ENCODE assay signal across 15 mouse cellular contexts in genomic region chr6:143614431-143614987, GRCm38 (mm10).
DNase-seq lines count a peak whose midpoint lies in the region; ATAC-seq and TF ChIP-seq lines count a peak whose summit lies in the region.
"Had no signal": no experiment of that assay in that cellular context is flagged by ENCODE, and none has a peak within 500 bp of the region (broad histone marks: within the 10 kb centered on the region; RNA-seq: fewer than 3 reads in every experiment).

No protein-coding gene starts in this region.

- H3K9me3 ChIP-seq in forebrain, postnatal 0 days (ENCODE audit: low read length): no peaks in the 10 kb centered on the region
- no peaks in the 10 kb centered on the region for H3K9me3 ChIP-seq in forebrain, embryonic 12.5 days
- H3K9me3 ChIP-seq in lung, postnatal 0 days (ENCODE audit: low read length): no peaks in the 10 kb centered on the region
- H3K9me3 ChIP-seq in midbrain, embryonic 11.5 days (ENCODE audit: control insufficient read depth, low read length): no peaks in the 10 kb centered on the region
- H3K9me3 ChIP-seq: heart, embryonic 15.5 days; hindbrain, embryonic 10.5 days; stomach, embryonic 15.5 days had no signal

- H3K9ac ChIP-seq in forebrain, postnatal 0 days: no peak overlapping the region
- H3K9ac ChIP-seq in forebrain, embryonic 12.5 days: no peak overlapping the region
- no peak overlapping the region for H3K9ac ChIP-seq in lung, postnatal 0 days (replicated peaks; ENCODE audit: low read depth)
- H3K9ac ChIP-seq in midbrain, embryonic 11.5 days (ENCODE audit: low read length): no peak overlapping the region
- H3K9ac ChIP-seq: heart, embryonic 15.5 days; liver, embryonic 14.5 days; stomach, embryonic 15.5 days had no signal

- no peak for TF ChIP-seq CTCF in forebrain, postnatal 0 days (IDR thresholded peaks at IDR 0.05; ENCODE audit: low read depth)
- TF ChIP-seq CTCF in lung, postnatal 0 days (IDR thresholded peaks at IDR 0.05): no peak
- TF ChIP-seq CTCF in brain, embryonic 14.5 days (IDR thresholded peaks at IDR 0.05; ENCODE audit: borderline replicate concordance, extremely low read depth, insufficient read depth, insufficient read length): no peak

- no peak for ATAC-seq in forebrain, postnatal 0 days
- no peak for ATAC-seq in forebrain, embryonic 12.5 days (ENCODE audit: low FRiP score)
- no peak for ATAC-seq in lung, postnatal 0 days
- no peak for ATAC-seq in midbrain, embryonic 11.5 days (ENCODE audit: low FRiP score)

- TF ChIP-seq POLR2A in brain, embryonic 14.5 days (IDR thresholded peaks at IDR 0.05; ENCODE audit: borderline replicate concordance, extremely low read depth, insufficient read depth, insufficient read length, poor library complexity, severe bottlenecking): no peak

- H3K4me3 ChIP-seq in forebrain, postnatal 0 days (ENCODE audit: low read depth, low read length): no peak overlapping the region
- H3K4me3 ChIP-seq in forebrain, embryonic 12.5 days (replicated peaks): no peak overlapping the region
- H3K4me3 ChIP-seq in lung, postnatal 0 days (ENCODE audit: low read depth, low read length): no peak overlapping the region
- no peak overlapping the region for H3K4me3 ChIP-seq in midbrain, embryonic 11.5 days (ENCODE audit: low read depth, low read length)
- H3K4me3 ChIP-seq: heart, embryonic 15.5 days; hindbrain, embryonic 10.5 days; myocyte; stomach, embryonic 15.5 days had no signal

- no peaks in the 10 kb centered on the region for H3K27me3 ChIP-seq in forebrain, postnatal 0 days (ENCODE audit: insufficient read depth, low read length)
- no peaks in the 10 kb centered on the region for H3K27me3 ChIP-seq in forebrain, embryonic 12.5 days
- no peaks in the 10 kb centered on the region for H3K27me3 ChIP-seq in lung, postnatal 0 days (replicated peaks; ENCODE audit: insufficient read depth, low read length)
- H3K27me3 ChIP-seq in midbrain, embryonic 11.5 days (ENCODE audit: control insufficient read depth, insufficient read depth, low read length): no peaks in the 10 kb centered on the region
- H3K27me3 ChIP-seq: heart, embryonic 15.5 days; stomach, embryonic 15.5 days had no signal

- peak; percentile 26 for DNase-seq in forebrain, postnatal 0 days
- peak; percentile 12 for DNase-seq in lung, postnatal 14 days
- no peak for DNase-seq in lung, postnatal 0 days (ENCODE audit: low spot score)
- peak; percentile 77 for DNase-seq in adipocyte (ENCODE audit: low spot score)
- peak; percentile 22 for DNase-seq in brain, embryonic 14.5 days (ENCODE audit: low read depth)
- DNase-seq in spleen, postnatal 4 days (ENCODE audit: low spot score in 2 of 2): no peak
- DNase-seq in midbrain, embryonic 11.5 days (ENCODE audit: low spot score, missing footprints): no peak
- DNase-seq: cerebellum, adult 18-20 months; lung, postnatal 10 days had no signal

- H3K27ac ChIP-seq in forebrain, postnatal 0 days (ENCODE audit: low read depth, low read length): no peak overlapping the region
- H3K27ac ChIP-seq in forebrain, embryonic 12.5 days: no peak overlapping the region
- H3K27ac ChIP-seq in lung, postnatal 0 days (ENCODE audit: low read length): no peak overlapping the region
- no peak overlapping the region for H3K27ac ChIP-seq in midbrain, embryonic 11.5 days (ENCODE audit: low read depth, low read length)
- H3K27ac ChIP-seq: heart, embryonic 15.5 days; hindbrain, embryonic 10.5 days; liver, embryonic 14.5 days; stomach, embryonic 15.5 days had no signal

- TF ChIP-seq EP300 in lung, postnatal 0 days (IDR thresholded peaks at IDR 0.05): no peak

- H3K4me2 ChIP-seq in forebrain, postnatal 0 days (ENCODE audit: low read depth): no peak overlapping the region
- no peak overlapping the region for H3K4me2 ChIP-seq in forebrain, embryonic 12.5 days
- H3K4me2 ChIP-seq in lung, postnatal 0 days (replicated peaks; ENCODE audit: low read depth, low read length): no peak overlapping the region
- H3K4me2 ChIP-seq in midbrain, embryonic 11.5 days: no peak overlapping the region
- H3K4me2 ChIP-seq: heart, embryonic 15.5 days; stomach, embryonic 15.5 days had no signal

- no peaks in the 10 kb centered on the region for H3K36me3 ChIP-seq in forebrain, postnatal 0 days (ENCODE audit: insufficient read depth)
- H3K36me3 ChIP-seq in forebrain, embryonic 12.5 days (replicated peaks): no peaks in the 10 kb centered on the region
- no peaks in the 10 kb centered on the region for H3K36me3 ChIP-seq in lung, postnatal 0 days (ENCODE audit: insufficient read depth, low read length)
- no peaks in the 10 kb centered on the region for H3K36me3 ChIP-seq in midbrain, embryonic 11.5 days (ENCODE audit: control insufficient read depth, insufficient read depth, low read length)
- H3K36me3 ChIP-seq: heart, embryonic 15.5 days; hindbrain, embryonic 10.5 days; stomach, embryonic 15.5 days had no signal

- WGBS in forebrain, postnatal 0 days: 42% methylated on average over 11 of the region's 11 CpGs
- WGBS in forebrain, embryonic 12.5 days: 74% methylated on average over 11 of the region's 11 CpGs
- 69% methylated on average over 11 of the region's 11 CpGs for WGBS in lung, postnatal 0 days
- WGBS in midbrain, embryonic 11.5 days: 85% methylated on average over 11 of the region's 11 CpGs

- H3K4me1 ChIP-seq in forebrain, postnatal 0 days (ENCODE audit: insufficient read depth): no peaks in the 10 kb centered on the region
- no peaks in the 10 kb centered on the region for H3K4me1 ChIP-seq in forebrain, embryonic 12.5 days
- no peaks in the 10 kb centered on the region for H3K4me1 ChIP-seq in lung, postnatal 0 days (ENCODE audit: insufficient read depth, low read depth, low read length)
- no peaks in the 10 kb centered on the region for H3K4me1 ChIP-seq in midbrain, embryonic 11.5 days (ENCODE audit: control insufficient read depth, insufficient read depth, low read length)
- H3K4me1 ChIP-seq: heart, embryonic 15.5 days; stomach, embryonic 15.5 days had no signal

Comparison
In these comparisons a context has a peak if more than half of its experiments do, and no peak if none do; other contexts are left out.
1. DNase-seq: peak in forebrain, postnatal 0 days (single experiment), lung, postnatal 14 days (single experiment), adipocyte (single experiment) and brain, embryonic 14.5 days (single experiment); none in lung, postnatal 0 days (single experiment), spleen, postnatal 4 days (0 of 2) and midbrain, embryonic 11.5 days (single experiment).